Mouse (Mus musculus) midbrain, embryonic 10.5 days (tissue): ENCODE results near the gene March8. TPM values are rescaled to one million over a fixed set of nuclear protein-coding genes. Genes with fewer than 3 reads are reported as not detected.

ENCODE experiments used
- DNase-seq: peaks from one replicate; pipeline ENCODE4 v3.0.0-alpha.2; 2017; ENCODE audit warnings: low spot score
- H3K27ac ChIP-seq: fragments of 300-500 bp; sonication (generic); replicated peaks from 2 replicates; pipeline ENCODE4 v1.5.1; 2016; ENCODE audit warnings: mild to moderate bottlenecking
- H3K27me3 ChIP-seq: fragments of 300-500 bp; sonication (generic); 2 replicates; pipeline ENCODE4 v1.6.1; 2016; ENCODE audit warnings: low read depth, mild to moderate bottlenecking; ENCODE audit not compliant: poor library complexity, severe bottlenecking
- H3K36me3 ChIP-seq: fragments of 300-500 bp; sonication (generic); 2 replicates; pipeline ENCODE4 v1.6.1; 2016; ENCODE audit warnings: mild to moderate bottlenecking, moderate library complexity
- H3K4me1 ChIP-seq: fragments of 300-500 bp; sonication (generic); 2 replicates; pipeline ENCODE4 v1.6.1; 2016
- H3K4me3 ChIP-seq: fragments of 300-500 bp; sonication (generic); 2 replicates; pipeline ENCODE4 v1.5.1; 2016; ENCODE audit warnings: mild to moderate bottlenecking, moderate library complexity
- H3K9me3 ChIP-seq: fragments of 300-500 bp; sonication (generic); replicated peaks from 2 replicates; pipeline ENCODE4 v1.6.1; 2016; ENCODE audit warnings: mild to moderate bottlenecking
- WGBS: fragments of 180-500 bp; shearing (Covaris S2); methylation state at CpG from one replicate; pipeline ENCODE4 v1.1.7; 2016; 5-methylcytosine and 5-hydroxymethylcytosine counted together
- polyA plus RNA-seq: library from polyadenylated mRNA; unstranded; fragments of >200 nt; fragmentation: Nextera tagmentation; extraction: Ambion mirVana; gene quantifications from 2 replicates; pipeline ENCODE4 v1.2.1, GENCODE M21; 2016

March8 gene
- 27.7 and 33.7 TPM in 2 replicates for polyA plus RNA-seq

- H3K27ac ChIP-seq: peak within 1 kb of the TSS; percentile 91
- peak within 1 kb of the TSS; percentile 85 for H3K4me3 ChIP-seq
- no peaks in the 10 kb centered on the region for H3K9me3 ChIP-seq
- WGBS: under 1% methylated on average over 75 of the region's 75 CpGs
- H3K4me1 ChIP-seq: peaks cover 21% of the 10 kb centered on the region
- H3K27me3 ChIP-seq: no peaks in the 10 kb centered on the region; the same call in 1 of the 2 replicates
- peak; percentile 93 for DNase-seq
- peaks cover 11% of the 10 kb centered on the region; the same call in 1 of the 2 replicates for H3K36me3 ChIP-seq
Observed at GRCm38 (mm10) chr6:116337835-116338501, at the start of gene March8. March8 (plus strand) TSS chr6:116338024.

- Histone ChIP-seq H3K4me1 (no peaks in the 10 kb centered on the region), H3K36me3 (peaks cover 7% of the 10 kb centered on the region; the same call in 1 of the 2 replicates), H3K4me3 (no peak overlapping the region), H3K9me3 (no peaks in the 10 kb centered on the region), H3K27ac (no peak overlapping the region), H3K27me3 (no peaks in the 10 kb centered on the region)
- DNase-seq: no peak
- 91% methylated on average over 2 of the region's 2 CpGs for WGBS
Observed at GRCm38 (mm10) chr6:116311411-116311810, 26.4 kb upstream of the March8 start.

GRCm38 (mm10) chr6:116319259-116319658 lies 18.6 kb upstream of the March8 start:
- Histone ChIP-seq H3K4me3 (no peak overlapping the region), H3K27ac (no peak overlapping the region), H3K27me3 (no peaks in the 10 kb centered on the region), H3K4me1 (no peaks in the 10 kb centered on the region), H3K9me3 (no peaks in the 10 kb centered on the region), H3K36me3 (peaks cover 5% of the 10 kb centered on the region; the same call in 1 of the 2 replicates)
- WGBS: 90% methylated on average over 3 of the region's 3 CpGs
- DNase-seq: no peak

- Histone ChIP-seq H3K36me3 (no peaks in the 10 kb centered on the region), H3K9me3 (no peaks in the 10 kb centered on the region), H3K27me3 (no peaks in the 10 kb centered on the region), H3K4me1 (no peaks in the 10 kb centered on the region), H3K27ac (no peak overlapping the region), H3K4me3 (no peak overlapping the region)
- no peak for DNase-seq
- 89% methylated on average over 3 of the region's 3 CpGs for WGBS
Observed at GRCm38 (mm10) chr6:116326641-116327040, 11.2 kb upstream of the March8 start.

- no peaks in the 10 kb centered on the region for H3K4me1 ChIP-seq
- no peaks in the 10 kb centered on the region for H3K27me3 ChIP-seq
- 98% methylated on average over 2 of the region's 2 CpGs for WGBS
- DNase-seq: no peak
- H3K4me3 ChIP-seq: no peak overlapping the region
- H3K27ac ChIP-seq: no peak overlapping the region
- H3K9me3 ChIP-seq: no peaks in the 10 kb centered on the region
- no peaks in the 10 kb centered on the region for H3K36me3 ChIP-seq
Observed at GRCm38 (mm10) chr6:116331396-116331795, 6.4 kb upstream of the March8 start.

- Histone ChIP-seq H3K4me1 (peaks cover 21% of the 10 kb centered on the region), H3K27ac (peak overlapping the region; percentile 91), H3K9me3 (no peaks in the 10 kb centered on the region), H3K4me3 (peak overlapping the region; percentile 85), H3K36me3 (peaks cover 11% of the 10 kb centered on the region; the same call in 1 of the 2 replicates), H3K27me3 (no peaks in the 10 kb centered on the region; the same call in 1 of the 2 replicates)
- 3% methylated on average over 7 of the region's 7 CpGs for WGBS
- no peak for DNase-seq
Observed at GRCm38 (mm10) chr6:116337466-116337834, 374 bp upstream of the March8 start.

- peaks cover 11% of the 10 kb centered on the region; the same call in 1 of the 2 replicates for H3K36me3 ChIP-seq
- peak overlapping the region; percentile 91 for H3K27ac ChIP-seq
- H3K4me1 ChIP-seq: peaks cover 21% of the 10 kb centered on the region
- no peaks in the 10 kb centered on the region; the same call in 1 of the 2 replicates for H3K27me3 ChIP-seq
- peak overlapping the region; percentile 85 for H3K4me3 ChIP-seq
- no peak for DNase-seq
- no peaks in the 10 kb centered on the region for H3K9me3 ChIP-seq
- 13% methylated on average over 8 of the region's 8 CpGs for WGBS
Observed at GRCm38 (mm10) chr6:116338520-116338919, 696 bp downstream of the March8 start.

- WGBS: 85% methylated on average over 5 of the region's 5 CpGs
- Histone ChIP-seq H3K36me3 (peaks cover 11% of the 10 kb centered on the region; the same call in 1 of the 2 replicates), H3K27ac (no peak overlapping the region), H3K4me1 (peaks cover 21% of the 10 kb centered on the region), H3K4me3 (peak overlapping the region; percentile 85), H3K9me3 (no peaks in the 10 kb centered on the region), H3K27me3 (no peaks in the 10 kb centered on the region; the same call in 1 of the 2 replicates)
- DNase-seq: no peak
Observed at GRCm38 (mm10) chr6:116339088-116339487, 1.3 kb downstream of the March8 start.

- H3K4me1 ChIP-seq: peaks cover 21% of the 10 kb centered on the region
- no peak for DNase-seq
- peaks cover 11% of the 10 kb centered on the region; the same call in 1 of the 2 replicates for H3K36me3 ChIP-seq
- H3K27me3 ChIP-seq: no peaks in the 10 kb centered on the region; the same call in 1 of the 2 replicates
- H3K9me3 ChIP-seq: no peaks in the 10 kb centered on the region
- no peak overlapping the region for H3K27ac ChIP-seq
- 91% methylated on average over 1 of the region's 1 CpGs for WGBS
- no peak overlapping the region for H3K4me3 ChIP-seq
Observed at GRCm38 (mm10) chr6:116340521-116340920, 2.7 kb downstream of the March8 start.

GRCm38 (mm10) chr6:116347953-116348352 lies 10.1 kb downstream of the March8 start:
- Histone ChIP-seq H3K4me3 (no peak overlapping the region), H3K27ac (no peak overlapping the region), H3K27me3 (no peaks in the 10 kb centered on the region), H3K36me3 (no peaks in the 10 kb centered on the region), H3K4me1 (no peaks in the 10 kb centered on the region), H3K9me3 (no peaks in the 10 kb centered on the region)
- DNase-seq: no peak
- WGBS: 89% methylated on average over 2 of the region's 2 CpGs

GRCm38 (mm10) chr6:116349997-116350396 lies 12.2 kb downstream of the March8 start:
- H3K4me1 ChIP-seq: no peaks in the 10 kb centered on the region
- no peak for DNase-seq
- no peak overlapping the region for H3K27ac ChIP-seq
- WGBS: 82% methylated on average over 3 of the region's 3 CpGs
- no peaks in the 10 kb centered on the region for H3K36me3 ChIP-seq
- no peak overlapping the region for H3K4me3 ChIP-seq
- H3K9me3 ChIP-seq: no peaks in the 10 kb centered on the region
- H3K27me3 ChIP-seq: no peaks in the 10 kb centered on the region

- H3K27me3 ChIP-seq: no peaks in the 10 kb centered on the region
- H3K4me1 ChIP-seq: no peaks in the 10 kb centered on the region
- no peak for DNase-seq
- H3K27ac ChIP-seq: no peak overlapping the region
- WGBS: 86% methylated on average over 6 of the region's 6 CpGs
- H3K9me3 ChIP-seq: no peaks in the 10 kb centered on the region
- H3K4me3 ChIP-seq: no peak overlapping the region
- H3K36me3 ChIP-seq: no peaks in the 10 kb centered on the region
Observed at GRCm38 (mm10) chr6:116350643-116351042, 12.8 kb downstream of the March8 start.

GRCm38 (mm10) chr6:116351534-116351933 lies 13.7 kb downstream of the March8 start:
- Histone ChIP-seq H3K4me3 (no peak overlapping the region), H3K27ac (no peak overlapping the region), H3K4me1 (no peaks in the 10 kb centered on the region), H3K9me3 (no peaks in the 10 kb centered on the region), H3K36me3 (no peaks in the 10 kb centered on the region), H3K27me3 (no peaks in the 10 kb centered on the region)
- no peak for DNase-seq
- WGBS: 86% methylated on average over 4 of the region's 4 CpGs
